Mouse (Mus musculus) layer of hippocampus, postnatal 25 days (tissue): ENCODE results near the gene 6030468B19Rik. TPM values are rescaled to one million over a fixed set of nuclear protein-coding genes. Genes with fewer than 3 reads are reported as not detected.
A peak's percentile ranks its signal among the peaks of the same experiment; 100 is the strongest.

ENCODE experiments used
- DNase-seq, 2 experiments: peaks; one replicate each; pipeline ENCODE4 v3.0.0; 2022; ENCODE audit warnings: mixed read lengths in 2 of 2, low spot score in 1 of 2; ENCODE audit errors: extremely low spot score in 1 of 2
- total RNA-seq, 2 experiments: library from RNA; stranded (reverse); gene quantifications; 2 replicates each; pipeline ENCODE4 v1.2.3; 2021

6030468B19Rik gene
- total RNA-seq: under 1 TPM in 1 of 2 experiments, not detected in 1; 0.35 TPM

DNA sequence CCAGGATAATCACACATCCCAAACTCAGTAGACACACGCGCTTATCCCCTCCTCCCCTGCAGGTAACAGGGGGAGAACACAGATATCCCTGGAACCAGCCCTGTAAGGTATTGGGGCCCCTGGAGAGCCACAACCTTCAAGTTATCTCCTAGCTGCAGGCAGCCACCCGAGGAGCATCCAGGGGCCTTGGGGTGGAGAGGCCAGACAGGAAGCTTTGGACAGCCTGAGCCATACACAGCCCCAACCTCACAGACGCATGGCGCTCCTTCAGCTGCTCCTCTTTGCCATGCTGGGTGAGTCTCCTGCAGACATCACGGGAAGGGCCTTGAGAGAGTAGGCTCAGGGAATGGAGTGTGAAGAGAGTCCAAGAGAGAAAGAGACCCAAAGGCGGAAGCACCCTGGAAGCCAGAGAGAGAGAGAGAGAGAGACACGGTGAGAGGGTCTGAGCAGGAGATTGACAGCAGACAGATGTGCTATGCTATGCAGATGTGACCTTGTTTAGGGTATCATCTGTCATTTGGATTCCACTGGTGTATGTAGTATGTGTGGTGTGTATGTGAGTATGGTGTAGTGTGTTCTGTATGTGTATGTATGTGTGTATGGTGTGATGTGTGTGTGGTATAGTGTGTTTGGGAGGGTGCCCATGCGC is at the start of gene 6030468B19Rik:
Gene 6030468B19Rik, plus strand, starts transcription at position 150 of the 649 bp plus-strand sequence.
- no peak for DNase-seq

GRCm38 (mm10) chr11:117748628-117749027 is 48.8 kb upstream of the 6030468B19Rik start:
- DNase-seq: no peak

GRCm38 (mm10) chr11:117749414-117749813 is 48.0 kb upstream of the 6030468B19Rik start:
- DNase-seq: peak; percentile 58 to 69

DNA sequence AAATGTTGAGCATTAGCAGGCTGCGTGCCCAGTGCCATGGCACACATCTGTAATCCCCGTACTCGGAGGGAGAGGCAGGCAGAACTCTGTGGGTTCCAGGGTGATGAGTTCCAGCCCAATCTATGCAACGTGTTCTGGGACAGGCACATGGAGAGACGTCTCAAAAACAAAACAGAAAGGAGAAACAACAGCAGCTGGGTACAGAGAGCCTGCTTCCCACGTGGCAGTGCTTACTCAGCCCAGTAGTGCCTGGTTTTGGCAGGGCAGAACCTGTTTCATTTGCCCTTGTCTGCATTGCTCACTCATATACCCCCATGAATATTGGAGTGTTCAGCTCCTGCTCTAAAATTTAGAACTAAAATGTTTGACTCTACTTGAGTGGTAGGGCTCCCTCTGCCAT is 45.9 kb upstream of the 6030468B19Rik start:
- DNase-seq: no peak

- DNase-seq: no peak
Observed at GRCm38 (mm10) chr11:117755891-117756290, 41.6 kb upstream of the 6030468B19Rik start.

DNA sequence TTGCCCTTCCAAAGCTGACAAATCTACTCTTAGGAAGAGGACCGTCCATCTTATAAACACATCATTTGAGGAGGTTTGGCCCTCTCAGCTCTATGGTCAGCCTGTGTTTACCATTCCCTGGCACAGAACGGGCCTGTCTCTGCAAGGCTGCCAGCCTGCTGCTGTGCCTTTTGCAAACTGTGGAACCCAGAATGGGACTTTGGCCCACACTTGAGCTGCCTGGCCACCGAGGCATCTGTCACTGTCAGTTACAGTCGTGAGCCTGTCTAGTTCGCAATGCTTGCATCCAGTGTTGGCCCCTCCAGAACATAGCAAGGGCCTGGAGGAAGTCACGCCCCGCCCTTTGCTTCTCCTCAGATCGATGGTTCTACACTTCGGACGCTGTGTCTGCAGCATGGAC is 38.2 kb upstream of the 6030468B19Rik start:
- no peak for DNase-seq

GRCm38 (mm10) chr11:117760374-117761119 is 36.9 kb upstream of the 6030468B19Rik start:
- DNase-seq: no peak

DNA sequence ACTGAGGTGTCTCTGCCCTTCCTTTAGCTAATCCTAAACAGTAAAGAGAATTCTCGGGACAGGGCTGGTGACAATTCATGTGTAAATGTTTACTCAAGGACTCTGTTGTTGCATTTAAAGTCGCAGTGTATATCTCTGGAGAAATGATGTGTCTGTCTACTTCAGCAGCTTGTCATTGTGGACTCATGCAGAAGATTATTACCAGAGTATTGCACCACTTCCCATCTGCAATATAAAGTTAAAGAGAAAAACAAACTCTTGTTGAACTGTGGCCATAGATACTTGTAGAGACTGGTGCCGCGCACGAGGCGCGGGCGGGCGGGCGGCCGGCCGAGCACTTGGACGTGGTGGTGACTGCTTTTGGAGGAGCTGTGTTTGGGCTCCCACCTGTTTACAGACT is 35.7 kb upstream of the 6030468B19Rik start:
- DNase-seq: no peak

- DNase-seq: no peak
Observed at GRCm38 (mm10) chr11:117762246-117762645, 35.2 kb upstream of the 6030468B19Rik start.

- no peak for DNase-seq
Observed at GRCm38 (mm10) chr11:117764319-117764718, 33.1 kb upstream of the 6030468B19Rik start.

DNA sequence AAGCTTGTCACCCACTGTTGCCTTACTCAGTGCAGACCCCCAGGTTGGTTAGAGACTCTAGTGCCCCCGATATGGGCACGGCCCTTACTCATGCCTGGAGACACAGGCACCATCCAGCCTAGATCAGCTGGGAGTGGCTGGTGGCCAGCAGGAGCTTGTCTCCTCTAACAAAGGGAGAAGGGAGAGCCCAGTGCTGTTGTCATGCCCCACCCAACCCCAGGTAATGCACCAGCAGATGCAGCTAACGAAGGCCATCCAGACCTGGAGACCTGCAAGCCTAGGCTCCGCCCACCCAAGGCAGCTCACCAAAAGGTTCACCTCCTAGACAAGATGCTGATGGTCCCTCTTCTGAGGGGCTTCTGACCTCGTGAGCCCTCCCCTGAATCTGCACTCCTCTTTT is 32.1 kb upstream of the 6030468B19Rik start:
- DNase-seq: no peak

- no peak for DNase-seq
Observed at GRCm38 (mm10) chr11:117766275-117766674, 31.2 kb upstream of the 6030468B19Rik start.

GRCm38 (mm10) chr11:117768725-117769682 is 28.5 kb upstream of the 6030468B19Rik start:
- no peak for DNase-seq

DNA sequence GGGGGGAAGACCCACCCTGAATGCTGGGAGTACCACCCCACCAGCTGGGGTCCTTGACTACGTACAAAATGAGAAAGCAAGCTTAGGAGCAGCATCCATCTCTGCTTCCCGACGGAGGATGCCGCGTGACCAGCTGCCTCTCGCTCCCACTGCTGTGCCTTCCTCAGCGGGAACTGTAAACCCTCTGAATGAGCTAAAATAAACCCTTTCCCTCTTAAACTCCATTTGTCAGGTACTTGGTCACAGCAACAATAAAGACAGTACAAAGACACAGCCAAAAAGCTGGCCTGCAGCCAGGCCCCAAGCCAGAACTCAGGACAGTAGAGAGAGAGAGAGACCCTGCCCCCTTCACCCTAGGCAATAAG is 27.8 kb upstream of the 6030468B19Rik start:
- DNase-seq: no peak

GRCm38 (mm10) chr11:117770407-117770806 is 27.1 kb upstream of the 6030468B19Rik start:
- DNase-seq: no peak

DNA sequence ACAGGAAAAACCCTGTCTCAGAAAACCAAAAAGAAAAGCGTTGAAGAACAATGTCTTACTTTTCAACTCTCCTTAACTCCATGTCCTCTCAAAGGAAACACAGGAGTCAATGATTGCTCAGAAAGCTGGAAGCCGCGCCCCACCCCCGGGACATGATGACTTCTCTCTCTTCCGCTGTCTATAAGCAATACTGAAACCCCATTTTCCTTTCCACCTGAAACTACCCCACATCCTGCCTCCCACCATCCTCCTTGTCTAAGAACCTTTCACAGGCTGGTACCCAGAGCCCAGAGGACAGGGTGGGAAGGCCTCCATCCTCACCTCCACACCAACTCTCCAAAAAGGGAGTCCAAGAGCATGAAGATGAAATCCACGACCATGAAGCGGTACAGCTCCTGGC is 25.1 kb upstream of the 6030468B19Rik start:
- DNase-seq: no peak

DNA sequence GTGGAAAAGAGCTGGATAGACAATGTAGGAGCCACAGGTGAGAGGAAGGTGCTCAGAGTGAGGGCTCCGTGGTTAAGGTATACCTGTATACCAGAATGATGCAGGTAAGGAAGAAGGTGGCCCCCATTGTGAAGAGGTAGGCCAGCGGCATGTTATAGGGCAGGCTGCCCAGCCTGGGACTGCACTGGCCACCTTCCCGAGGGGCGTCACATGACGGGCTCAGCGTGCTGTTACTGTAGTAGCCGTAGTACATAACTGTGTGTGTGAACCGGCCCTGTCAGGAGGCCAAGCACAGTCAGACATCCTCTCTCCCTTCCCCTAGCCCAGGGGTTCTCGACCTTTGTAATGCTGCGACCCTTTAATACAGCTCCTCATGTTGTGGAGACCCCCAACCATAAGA is 22.5 kb upstream of the 6030468B19Rik start:
- no peak for DNase-seq

DNA sequence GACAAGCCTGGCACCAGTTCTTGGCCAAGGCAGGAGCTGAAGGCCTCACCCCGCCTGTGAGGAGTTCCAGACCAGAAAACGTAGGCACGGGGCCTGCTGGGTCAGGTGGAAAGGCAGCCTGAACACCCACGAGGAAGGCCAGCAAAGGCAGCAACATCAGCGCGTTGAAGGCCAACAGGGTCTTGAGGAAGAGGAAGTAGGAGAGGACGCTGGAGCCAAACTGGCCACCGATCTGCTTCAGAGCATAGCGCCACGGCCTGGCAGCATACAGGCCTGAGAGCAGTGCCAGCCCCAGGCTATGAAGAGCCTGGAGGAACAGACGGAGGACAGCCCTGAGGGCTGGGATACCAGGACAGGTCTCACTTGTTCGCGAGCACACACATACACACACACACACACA is 21.9 kb upstream of the 6030468B19Rik start:
- DNase-seq: no peak

- DNase-seq: no peak
Observed at GRCm38 (mm10) chr11:117776085-117776792, 21.2 kb upstream of the 6030468B19Rik start.

DNA sequence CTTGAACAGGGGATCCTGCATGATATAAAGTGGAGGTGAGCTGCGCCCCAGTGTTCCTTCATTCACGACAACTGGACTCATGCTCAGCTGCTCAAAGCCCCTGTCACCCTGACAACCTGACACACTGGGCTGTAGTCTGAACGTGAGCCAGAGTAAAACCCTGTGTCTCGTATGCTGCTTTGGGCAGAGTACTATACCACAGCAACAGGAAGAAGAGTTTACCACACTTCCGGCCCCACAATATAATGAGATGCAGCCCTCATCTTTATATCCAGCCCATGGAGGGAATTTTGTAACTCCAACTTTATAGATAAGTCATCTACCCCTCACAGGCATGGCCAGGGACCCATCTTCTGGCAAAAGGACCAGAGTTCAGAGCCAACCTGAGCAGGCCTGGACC is 20.3 kb upstream of the 6030468B19Rik start:
- no peak for DNase-seq
